Mouse (Mus musculus) G1E-ER4 (cell line): ENCODE results near the gene Asb18. TPM values are rescaled to one million over a fixed set of nuclear protein-coding genes. Genes with fewer than 3 reads are reported as not detected.

ENCODE experiments used
- GATA1 ChIP-seq: IDR thresholded peaks from one replicate; pipeline ENCODE4 v1.8.0; 2012; ENCODE audit warnings: low read length, inconsistent platforms
- polyA plus RNA-seq: library from polyadenylated mRNA; stranded (reverse); fragments of >175 nt; gene quantifications from 2 replicates; pipeline ENCODE4 v1.2.3, GENCODE M21; 2012

Asb18 gene
- polyA plus RNA-seq, 1 experiment, result not detected

DNA sequence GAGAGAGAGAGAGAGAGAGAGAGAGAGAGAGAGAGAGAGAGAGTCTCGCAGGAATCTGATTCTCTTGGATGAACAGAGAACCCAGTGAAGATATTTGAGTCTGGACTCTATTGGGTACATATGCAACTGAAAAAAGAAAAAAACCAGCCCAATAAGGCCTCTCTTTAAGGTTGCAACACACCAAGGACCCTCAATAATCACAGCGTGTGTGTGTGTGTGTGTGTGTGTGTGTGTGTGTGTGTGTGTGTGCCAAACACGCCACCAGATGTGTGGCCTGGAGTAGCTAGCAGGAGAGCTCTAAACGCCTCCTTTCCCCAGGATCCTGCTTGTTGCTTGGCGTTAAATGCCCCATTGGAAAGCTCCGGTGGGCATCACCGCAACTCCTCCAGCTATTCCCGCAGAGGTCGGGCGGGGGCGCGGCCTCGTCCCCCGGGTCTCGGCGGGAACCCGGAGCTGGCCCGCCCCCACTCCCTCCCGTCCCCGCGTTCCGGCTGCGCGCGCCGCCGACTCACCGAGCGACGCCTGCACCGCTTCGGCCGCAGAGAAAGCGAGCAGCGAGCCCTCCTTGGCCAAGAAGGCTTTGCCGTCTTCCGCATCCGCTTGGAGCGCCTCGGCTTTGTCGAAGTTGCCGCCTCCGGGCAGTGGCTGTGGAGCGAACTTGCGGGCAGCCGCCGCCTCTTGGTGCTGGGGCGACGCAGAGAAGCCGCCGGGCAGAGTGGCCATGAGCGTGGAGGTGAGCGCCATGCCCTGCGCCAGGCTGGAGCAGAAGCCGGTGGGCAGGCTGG is 84.6 kb downstream of the Asb18 start:
- no peak for TF ChIP-seq GATA1

DNA sequence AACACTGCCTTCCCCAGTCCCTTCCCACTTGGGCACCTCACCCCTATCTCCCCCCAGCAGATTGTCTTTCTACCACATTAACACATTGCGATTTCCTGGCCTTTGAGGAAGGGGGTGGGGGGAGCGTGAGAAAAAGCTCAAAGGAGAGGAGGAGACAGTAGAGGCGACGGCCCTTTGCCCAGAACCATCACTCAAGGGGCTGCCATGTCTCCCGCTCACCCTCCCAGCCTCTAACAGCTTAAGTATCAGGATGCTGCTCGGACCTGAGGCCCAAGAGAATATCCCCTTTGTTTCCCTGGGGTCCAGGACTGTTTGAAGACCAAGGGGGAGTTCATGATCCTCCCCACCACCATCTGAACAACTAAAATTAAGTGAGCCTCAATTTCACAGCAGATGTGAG is 85.3 kb downstream of the Asb18 start:
- TF ChIP-seq GATA1, result no peak

DNA sequence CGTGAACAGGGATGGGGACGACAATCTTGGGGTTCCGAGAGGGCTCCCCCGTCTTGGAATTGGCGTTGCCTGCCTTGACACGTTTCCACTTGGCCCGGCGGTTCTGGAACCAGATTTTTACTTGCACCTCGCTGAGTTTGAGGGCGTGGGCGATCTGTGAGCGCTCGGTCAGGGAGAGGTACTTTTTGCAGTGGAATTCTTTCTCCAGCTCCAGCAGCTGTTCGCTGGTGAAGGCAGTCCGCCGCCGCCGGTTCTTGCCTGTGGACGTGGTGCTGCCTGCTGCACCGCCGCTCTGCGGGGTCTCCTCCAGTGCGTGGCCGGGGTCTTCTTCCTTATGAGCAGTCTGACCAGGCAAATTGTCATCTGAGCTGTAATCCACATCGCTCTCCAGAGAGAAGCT is 85.8 kb downstream of the Asb18 start:
- TF ChIP-seq GATA1, result no peak

DNA sequence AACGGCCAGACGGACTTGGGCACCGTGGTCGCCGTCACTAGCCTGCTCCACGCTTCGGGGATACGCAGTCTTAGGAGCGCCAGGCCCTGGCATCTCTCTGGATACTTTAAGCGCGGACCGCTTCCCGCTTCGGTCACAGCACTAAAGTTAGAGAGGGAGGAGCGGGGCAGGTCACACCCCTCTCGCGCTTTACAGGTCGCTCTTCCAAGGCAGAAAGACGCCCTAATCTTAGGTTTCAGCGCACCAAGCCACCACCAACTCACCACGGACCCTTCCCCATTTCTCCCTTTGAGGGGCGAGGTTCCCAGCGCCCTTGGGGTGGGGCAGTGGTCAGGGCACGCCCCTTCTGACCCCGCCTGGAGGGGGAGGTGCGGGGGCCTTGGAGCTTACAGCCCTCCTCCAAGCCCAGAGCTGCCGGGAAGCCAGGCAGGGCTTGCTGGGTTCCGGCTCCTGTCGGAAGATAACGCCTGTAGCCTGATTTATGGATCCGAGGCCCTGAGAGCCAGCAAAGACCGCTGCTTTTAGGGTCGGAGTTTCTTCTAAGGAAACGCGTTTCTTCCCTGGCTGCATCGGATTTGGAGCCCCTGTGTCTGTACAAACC is 87.3 kb downstream of the Asb18 start:
- TF ChIP-seq GATA1, result no peak

DNA sequence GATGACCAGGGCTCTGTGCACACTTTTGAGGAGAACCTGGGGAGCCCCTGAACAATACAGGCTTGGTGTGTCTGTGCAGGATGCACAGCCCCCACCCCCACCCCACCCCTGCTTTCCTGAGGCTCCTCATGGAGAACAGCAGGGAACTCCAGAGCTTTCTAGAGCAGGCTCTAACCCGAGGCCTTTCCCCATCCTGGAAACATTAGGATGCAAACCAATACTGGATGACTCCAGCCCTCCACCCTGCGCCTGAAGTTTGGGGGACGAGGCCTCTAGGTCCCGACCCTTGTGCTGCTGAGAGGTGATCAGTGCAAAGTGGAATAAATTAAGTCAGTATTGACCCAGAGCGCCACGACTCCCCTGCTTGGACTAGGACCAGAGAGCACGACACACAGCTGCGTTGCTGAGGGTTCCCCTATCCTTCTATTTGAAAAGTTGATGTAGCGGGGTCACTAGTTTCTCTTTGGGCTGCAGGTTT is 87.8 kb downstream of the Asb18 start:
- no peak for TF ChIP-seq GATA1

DNA sequence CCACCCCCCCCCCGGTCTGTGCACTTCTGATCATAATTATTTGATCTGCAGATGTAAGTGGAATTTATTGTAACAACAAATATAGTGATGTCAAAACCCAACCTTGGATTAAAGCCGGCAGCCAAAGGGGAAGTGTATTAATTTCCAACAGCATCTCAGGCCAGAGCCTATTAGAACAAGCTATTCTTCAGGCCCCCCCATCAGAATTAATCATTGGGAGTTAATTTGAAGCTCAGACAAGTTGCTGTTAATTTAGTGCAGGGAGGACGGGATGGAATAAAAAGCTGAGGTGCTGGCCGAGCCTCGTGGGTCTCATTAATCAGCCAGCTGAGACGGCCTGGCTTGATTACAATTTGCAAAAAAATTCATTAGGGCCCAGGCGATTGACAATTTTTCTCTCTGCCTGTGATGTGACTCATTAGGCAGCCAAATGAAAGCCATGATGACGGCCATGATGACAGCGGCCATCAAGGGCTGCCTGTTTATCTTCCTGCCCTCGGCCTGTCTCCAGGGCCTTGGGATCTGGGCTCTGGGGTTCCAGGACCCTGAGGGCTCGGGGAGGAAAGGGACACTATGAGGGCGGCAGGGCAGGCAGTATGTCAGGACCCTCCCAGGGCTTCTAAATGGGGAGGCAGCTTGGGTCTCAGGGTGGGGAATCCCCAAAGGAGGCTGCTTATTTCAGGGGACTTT is 88.8 kb downstream of the Asb18 start:
- no peak for TF ChIP-seq GATA1

DNA sequence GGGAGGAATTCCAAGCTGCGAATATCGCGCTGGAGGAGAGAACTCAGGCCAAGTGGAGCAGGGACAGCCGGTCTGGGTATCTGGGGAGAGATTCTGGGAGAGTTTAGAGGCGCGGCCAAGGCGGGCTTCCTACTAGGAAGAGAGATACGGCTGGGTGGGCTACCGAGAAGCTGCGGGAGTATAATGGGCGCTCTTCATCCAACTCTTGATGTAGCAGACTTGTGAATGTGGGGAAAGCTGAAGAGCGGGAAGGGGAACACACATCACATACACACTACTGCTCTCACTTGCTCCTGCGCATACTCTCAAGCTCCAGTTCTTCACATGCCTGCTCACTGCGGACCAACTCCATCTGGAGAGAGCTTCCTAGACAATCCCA is 90.8 kb downstream of the Asb18 start:
- TF ChIP-seq GATA1, result no peak

DNA sequence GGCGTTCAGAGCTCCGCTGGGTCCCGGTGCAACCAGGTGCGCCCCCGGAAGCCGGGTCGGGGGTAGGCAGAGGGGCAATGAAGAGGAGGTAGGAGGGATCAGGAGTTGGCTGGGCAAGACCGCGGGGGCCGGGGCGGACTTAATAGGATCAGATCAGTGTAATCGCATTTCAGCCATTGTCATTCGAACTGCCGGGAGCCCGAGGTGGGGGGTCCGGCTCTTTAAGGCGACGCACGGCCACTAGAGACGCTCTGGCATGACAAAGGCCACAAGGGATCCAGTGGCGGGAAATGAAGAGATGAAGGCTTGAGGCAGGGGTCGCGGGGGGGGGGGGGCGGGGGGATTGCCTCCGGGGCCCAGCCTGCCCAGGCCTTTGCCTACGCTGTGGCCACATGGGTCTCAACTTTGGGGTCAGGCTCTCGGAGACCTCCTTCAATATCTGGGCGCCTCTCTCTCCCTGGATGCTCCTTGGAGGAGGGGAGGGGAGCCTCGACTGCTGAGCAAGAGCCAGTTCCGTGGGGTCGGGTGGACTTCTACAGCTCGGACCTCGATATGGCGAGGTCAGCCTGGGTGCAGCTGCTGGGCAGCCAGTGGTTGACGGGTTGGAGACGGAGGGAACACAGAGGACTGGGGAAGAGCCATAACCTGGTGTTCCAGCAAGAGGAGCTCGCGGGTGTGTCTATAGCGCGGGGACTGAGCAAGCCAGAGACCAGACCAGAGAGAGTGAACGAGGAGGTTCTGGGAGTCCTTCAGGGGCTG is 91.4 kb downstream of the Asb18 start:
- no peak for TF ChIP-seq GATA1

DNA sequence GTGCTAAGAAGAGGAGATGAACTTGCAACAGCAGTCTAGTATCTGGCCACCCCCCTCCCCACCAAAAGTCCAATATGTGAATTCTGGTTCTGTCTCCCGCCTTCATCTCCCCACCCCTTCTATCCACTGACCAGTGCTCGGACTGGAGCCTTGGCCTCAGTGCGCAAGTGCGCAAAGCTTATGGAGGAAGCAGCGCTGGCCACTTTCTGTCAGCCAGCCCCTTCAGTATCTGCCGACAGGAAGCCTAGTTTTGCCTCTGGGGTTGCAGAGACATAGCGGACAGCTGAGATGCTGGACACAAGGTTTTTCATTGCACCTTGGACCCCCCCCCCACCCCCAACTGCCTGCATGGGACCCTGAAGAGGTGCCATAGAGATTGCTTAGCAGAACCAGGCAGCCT is 92.2 kb downstream of the Asb18 start:
- TF ChIP-seq GATA1, result no peak

DNA sequence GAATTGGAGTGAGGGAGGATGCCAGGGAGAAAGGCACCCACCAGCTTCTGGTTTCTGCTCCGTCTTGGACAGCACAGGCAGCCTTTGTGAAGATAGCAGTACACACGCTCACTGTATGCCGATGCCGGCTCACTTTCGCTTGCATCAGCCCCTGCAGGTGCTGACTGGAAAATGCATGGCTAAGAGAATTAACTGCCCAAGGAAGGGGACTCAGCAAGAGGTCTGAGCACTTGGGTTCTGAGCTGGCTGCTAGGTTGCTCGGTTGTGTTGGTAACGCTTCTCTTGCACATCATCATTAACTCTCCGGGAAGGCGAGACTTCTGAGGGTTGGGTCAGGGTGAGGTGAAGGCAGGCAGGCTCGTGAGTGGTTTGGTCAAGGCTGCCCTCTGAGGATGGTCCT is 92.7 kb downstream of the Asb18 start:
- TF ChIP-seq GATA1, result no peak

DNA sequence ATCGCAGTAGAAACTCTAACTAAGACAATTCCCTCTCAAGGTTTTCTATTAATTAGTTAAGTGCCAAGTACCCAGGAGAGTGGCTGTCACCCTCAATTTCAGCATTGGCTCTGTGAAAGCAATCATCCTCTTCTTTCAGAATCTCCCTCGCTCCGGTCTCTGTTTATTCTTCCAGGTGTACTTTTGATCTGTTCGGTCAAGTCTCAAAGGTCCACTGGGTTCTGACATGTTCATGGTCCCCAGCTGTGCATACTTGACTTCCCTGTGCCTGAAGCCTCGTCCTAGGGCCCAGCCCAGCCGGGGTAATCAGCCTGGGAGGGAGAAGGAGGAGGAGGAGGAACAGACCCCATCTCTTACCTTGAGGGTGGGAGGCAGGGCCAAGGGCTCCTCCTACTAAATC is 95.3 kb downstream of the Asb18 start:
- no peak for TF ChIP-seq GATA1

DNA sequence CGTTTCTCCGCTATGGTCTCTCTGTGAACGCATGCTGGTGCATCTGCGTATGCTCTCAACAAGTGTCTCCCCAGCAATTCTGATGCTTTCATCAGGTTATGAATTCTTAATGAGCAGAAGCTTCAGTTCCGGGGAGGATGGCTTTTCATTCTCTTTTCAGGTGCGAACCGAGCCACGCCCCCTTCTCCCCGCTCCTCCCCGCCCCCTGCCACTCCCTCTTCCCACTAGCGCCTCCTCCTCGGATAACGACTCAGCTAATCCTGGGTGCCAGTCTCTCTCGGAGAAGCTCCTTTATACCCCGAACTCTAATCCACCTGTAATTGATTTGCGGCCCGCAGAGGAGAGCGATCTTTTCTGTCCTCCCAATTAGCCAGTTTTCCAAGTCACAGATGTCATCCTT is 96.4 kb downstream of the Asb18 start:
- TF ChIP-seq GATA1, result no peak

DNA sequence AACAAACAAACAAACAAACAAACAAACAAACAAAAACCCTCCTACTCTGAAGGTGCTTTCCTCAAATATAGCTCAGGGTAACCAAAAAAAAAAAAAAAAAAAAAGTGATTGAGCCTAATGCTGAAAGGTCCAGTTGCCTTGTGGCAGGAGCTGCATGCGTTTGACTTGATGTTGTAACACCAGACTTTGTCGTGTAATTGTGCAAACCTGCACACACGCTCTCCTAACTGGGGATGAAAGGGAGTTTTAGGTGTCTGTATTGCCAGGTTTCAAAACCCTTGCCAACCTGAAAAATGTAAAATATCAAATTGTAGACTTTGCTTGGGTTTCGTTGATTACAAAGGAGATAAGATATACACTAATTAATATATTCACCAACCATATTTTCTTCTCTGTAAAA is 100.9 kb downstream of the Asb18 start:
- TF ChIP-seq GATA1, result no peak

DNA sequence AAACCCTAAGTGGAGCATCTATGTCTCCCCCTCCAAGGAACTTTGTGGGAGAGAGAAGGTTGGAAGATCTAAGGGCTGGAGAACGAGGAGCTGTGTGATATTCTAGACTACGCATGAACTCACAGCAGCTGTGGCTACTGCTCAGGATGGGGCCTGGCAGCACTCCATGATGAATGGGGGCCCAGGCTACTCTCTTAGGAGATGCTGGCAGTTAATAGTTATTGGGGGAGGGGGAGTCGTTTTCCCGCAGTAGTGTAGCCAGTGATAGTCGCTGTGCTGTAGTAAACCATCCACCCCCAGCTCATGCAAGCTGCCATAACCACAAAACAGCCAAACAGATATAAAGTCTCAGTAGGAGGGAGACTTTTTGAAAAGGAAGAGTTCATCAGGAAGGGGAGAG is 102.1 kb downstream of the Asb18 start:
- TF ChIP-seq GATA1, result no peak

DNA sequence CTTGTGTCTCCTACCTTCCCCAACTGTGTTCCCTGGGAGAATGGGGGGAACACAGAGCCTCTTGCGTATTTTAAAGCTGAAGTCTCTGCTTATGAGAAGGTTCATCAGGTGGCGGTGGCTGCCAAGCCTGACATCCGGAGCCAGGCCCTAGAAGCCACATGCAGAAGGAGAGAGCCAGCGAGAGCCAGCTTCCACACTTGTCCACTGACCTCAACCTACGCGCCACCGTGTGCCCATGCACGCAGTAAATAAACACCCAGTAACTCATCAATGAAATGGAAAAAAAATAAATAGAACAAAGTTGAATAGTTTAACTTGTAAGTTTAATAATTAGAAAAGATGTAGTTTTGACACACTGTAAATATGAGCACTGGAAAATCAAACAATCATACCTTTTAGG is 104.7 kb downstream of the Asb18 start:
- no peak for TF ChIP-seq GATA1

DNA sequence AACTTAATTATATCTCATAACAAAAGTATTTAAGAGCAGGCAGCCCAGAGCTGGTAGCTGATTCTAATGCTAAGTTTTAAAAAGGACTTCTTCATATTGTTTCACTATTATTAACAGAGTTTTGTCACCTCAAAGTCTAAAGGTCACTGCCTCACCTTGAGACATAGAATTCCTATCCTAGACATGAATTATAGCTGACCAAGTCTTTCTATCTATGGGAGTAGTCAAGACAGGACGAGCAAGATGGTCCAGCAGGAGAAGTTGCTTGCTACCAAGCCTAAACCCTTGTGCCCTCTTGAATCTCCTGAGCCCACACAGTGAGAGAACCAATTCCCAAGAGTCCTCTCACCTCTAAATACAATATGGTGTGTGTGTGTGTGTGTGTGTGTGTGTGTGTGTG is 111.8 kb downstream of the Asb18 start:
- TF ChIP-seq GATA1, result no peak

DNA sequence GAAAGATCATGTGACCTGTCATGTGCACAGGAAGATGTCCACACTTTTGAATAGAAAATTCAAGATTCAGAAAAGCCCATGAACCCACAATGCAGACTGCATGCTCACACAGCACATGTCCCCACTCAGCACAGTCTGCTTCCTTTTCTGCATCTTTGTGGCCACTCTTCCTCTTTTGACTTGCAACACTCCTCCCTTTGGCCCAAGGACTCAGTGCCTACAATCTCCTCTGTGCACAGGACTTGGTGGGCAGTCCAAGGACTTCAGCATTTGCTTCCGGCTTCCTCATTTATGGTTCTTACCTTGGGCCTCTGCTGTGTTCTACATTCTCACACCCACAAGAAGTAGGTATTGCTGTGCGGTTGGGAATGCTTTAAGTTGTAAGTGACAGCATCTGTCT is 112.2 kb downstream of the Asb18 start:
- no peak for TF ChIP-seq GATA1
